Mouse (Mus musculus): ENCODE measurements around the gene Catsperd.

DNA sequence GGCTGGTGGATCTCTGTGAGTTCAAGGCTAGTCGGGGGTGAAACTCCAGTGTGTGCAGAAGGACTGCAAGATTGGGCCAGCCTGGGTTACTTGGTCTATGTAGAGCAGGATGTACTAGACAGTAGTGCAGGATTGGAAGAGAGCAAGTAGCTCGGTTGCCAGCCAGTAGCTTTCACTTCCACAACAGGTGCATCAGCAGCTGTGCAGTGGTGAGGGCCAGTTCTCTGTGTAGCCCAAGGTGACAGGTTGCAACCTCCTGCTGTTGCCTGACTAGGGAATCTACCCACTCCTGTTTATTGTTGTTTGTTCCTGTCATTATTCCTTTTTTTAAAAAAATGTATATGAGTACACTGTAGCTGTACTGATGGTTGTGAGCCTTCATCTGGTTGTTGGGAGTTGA lies 60.7 kb downstream of the Catsperd start:
- TF ChIP-seq CTCF (IDR thresholded peaks at IDR 0.05; ENCODE audit: extremely low read depth, insufficient read length, insufficient replicate concordance, low read depth, low read length) (no peak), POLR2A (IDR thresholded peaks at IDR 0.05; ENCODE audit: low read depth, low read length) (no peak)
